Mouse (Mus musculus) left cerebral cortex, postnatal 36 days (tissue): ENCODE measurements around the gene Vmn1r210. TPM values are rescaled to one million over a fixed set of nuclear protein-coding genes. Genes with fewer than 3 reads are reported as not detected.
"Not testable (repeated sequence)": the region's sequence is repeated elsewhere in the genome, so short reads cannot be mapped to it uniquely, and the experiment has no call there.

Experiments
- DNase-seq, 2 experiments: peaks; one replicate each; pipeline ENCODE4 v3.0.0; 2021 to 2022; ENCODE audit warnings: low spot score in 2 of 2, mixed read lengths in 1 of 2
- intact Hi-C: fragments of 180-260 bp; cut with DNase I; formaldehyde crosslinking; loops from one replicate; pipeline ENCODE4 v1.15.1; 2025
- total RNA-seq, 2 experiments: library from RNA; stranded (reverse); gene quantifications; 2 replicates each; pipeline ENCODE4 v1.2.3; 2021

Gene Vmn1r210
- not detected for total RNA-seq

GRCm38 (mm10) chr13:22831248-22831647 is at the start of gene Vmn1r210:
Gene Vmn1r210, minus strand, starts transcription at chr13:22831348.
- DNase-seq = no peak
- intact Hi-C loops = no loop called here

DNA sequence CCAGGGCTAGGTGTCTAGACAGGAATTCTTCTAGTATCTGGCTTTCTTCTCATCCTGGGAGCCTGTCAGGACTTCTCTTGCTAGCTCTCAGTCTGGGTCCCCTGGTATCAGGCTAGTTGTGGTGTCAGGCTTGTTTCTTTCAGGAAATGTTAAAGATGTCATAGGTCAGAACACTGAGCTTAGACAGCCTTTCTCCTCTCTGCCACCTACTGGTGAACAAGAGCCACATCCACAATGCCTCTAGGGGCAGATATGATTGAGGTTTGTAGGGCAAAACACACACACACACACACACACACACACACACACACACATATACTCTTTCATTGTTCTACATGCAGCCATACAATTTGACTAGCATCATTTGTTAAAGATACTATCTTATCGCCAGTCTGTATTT is 48.1 kb upstream of the Vmn1r210 start:
- intact Hi-C loops = no loop called here
- no peak for DNase-seq

GRCm38 (mm10) chr13:22857461-22857860 is 26.3 kb upstream of the Vmn1r210 start, which contains the start of gene Vmn1r211:
Gene Vmn1r211, minus strand, starts transcription at chr13:22857561.
- DNase-seq = no peak
- intact Hi-C loops = no loop called here

- no peak for DNase-seq
- intact Hi-C loops = no loop called here
Measured at GRCm38 (mm10) chr13:22854760-22855159, 23.6 kb upstream of the Vmn1r210 start.

GRCm38 (mm10) chr13:22846798-22847197 is 15.7 kb upstream of the Vmn1r210 start:
- DNase-seq = peak in 1 of 2 experiments; percentile 11
- intact Hi-C loops = no loop called here

GRCm38 (mm10) chr13:22844304-22844703 is 13.2 kb upstream of the Vmn1r210 start:
- intact Hi-C loops, DNase-seq: not testable (repeated sequence)

DNA sequence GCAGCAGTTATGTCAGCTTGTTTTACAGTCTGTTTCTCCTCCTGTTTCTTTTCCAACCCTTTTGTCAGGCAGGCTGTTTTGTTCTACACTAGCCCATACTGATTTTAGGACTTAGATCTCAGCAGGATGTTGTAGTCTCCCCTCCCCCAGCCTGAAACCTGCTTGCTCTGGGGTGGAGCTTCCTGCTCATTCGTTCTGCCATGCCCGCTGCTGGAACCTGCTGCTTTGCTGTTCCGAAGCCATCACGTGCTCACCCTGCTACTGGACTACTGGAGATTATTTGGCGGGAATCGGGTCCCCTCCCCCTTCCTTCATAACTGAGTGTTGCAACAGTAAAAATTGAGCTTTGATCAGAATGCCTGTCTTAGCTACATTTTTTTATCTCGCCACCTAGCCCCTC is 1.8 kb downstream of the Vmn1r210 start:
- intact Hi-C loops, DNase-seq: not testable (repeated sequence)

DNA sequence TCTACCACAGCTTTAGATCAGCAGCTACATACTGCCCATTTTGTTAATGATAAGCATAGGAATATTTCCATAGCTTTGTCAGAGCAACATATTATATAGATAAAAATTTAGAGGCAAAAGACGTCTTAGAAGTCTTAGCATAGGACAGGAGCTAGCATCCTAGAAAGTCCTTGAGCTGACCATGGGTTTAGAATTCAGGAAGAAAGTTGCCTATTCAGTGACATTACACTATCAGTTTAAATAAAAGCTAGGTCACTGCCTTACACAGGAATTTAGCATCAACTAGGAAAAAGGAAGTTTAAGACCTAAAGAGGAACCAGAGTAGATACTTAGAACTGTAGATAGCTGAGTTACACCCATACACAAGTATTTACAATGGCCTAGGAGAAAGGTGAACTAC is 9.5 kb downstream of the Vmn1r210 start:
- intact Hi-C loops, DNase-seq: not testable (repeated sequence)

GRCm38 (mm10) chr13:22809582-22809981 is 21.6 kb downstream of the Vmn1r210 start, which contains the start of gene Vmn1r209:
Gene Vmn1r209, minus strand, starts transcription at chr13:22809682.
- DNase-seq, intact Hi-C loops: not testable (repeated sequence)

DNA sequence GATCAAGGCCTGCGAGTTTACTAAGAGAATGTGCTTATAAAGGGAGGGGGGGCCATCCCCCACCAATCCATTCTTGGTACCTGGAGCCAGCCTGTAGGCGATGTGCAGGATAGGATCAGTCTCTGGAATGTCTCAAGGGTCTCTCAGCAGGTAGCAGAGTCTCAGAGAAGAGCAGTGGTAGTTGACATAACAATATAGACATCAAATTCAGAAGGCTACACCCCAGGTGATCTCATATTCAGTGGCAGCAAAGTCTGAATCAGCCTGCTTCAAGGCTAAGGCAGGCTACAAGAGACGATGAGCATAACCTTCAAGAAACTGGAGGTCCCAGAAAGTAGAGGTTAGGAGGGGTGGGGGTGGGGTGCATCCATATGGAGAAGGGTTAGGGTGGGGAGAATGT is 43.1 kb downstream of the Vmn1r210 start:
- DNase-seq, intact Hi-C loops: not testable (repeated sequence)

GRCm38 (mm10) chr13:22784159-22784558 is 47.0 kb downstream of the Vmn1r210 start:
- intact Hi-C loops, DNase-seq: not testable (repeated sequence)

GRCm38 (mm10) chr13:22777300-22777699 is 53.8 kb downstream of the Vmn1r210 start, which contains the start of gene Vmn1r208:
Gene Vmn1r208, minus strand, starts transcription at chr13:22777400.
- intact Hi-C loops, DNase-seq: not testable (repeated sequence)

Other genes starting within 250 kb of the Vmn1r210 start
- gene Vmn1r205, start 238.3 kb downstream of the Vmn1r210 start, total RNA-seq = not detected
- under 1 TPM in 1 of 2 experiments, not detected in 1; 0.32 TPM for gene Vmn1r206, start 207.1 kb downstream of the Vmn1r210 start, total RNA-seq
- gene Vmn1r207-ps, start 101.7 kb downstream of the Vmn1r210 start, total RNA-seq = under 1 TPM; 0.07 to 0.16 TPM
- not detected for gene Vmn1r208, start 53.9 kb downstream of the Vmn1r210 start, total RNA-seq
- not detected for gene Vmn1r209, start 21.7 kb downstream of the Vmn1r210 start, total RNA-seq
- gene Vmn1r211, start 26.2 kb upstream of the Vmn1r210 start, total RNA-seq = not detected
- gene Vmn1r212, start 52.9 kb upstream of the Vmn1r210 start, total RNA-seq = not detected
- gene Vmn1r213, start 176.3 kb upstream of the Vmn1r210 start, total RNA-seq = not detected
- not detected for gene Vmn1r214, start 199.1 kb upstream of the Vmn1r210 start, total RNA-seq
- not detected for gene Vmn1r215, start 236.7 kb upstream of the Vmn1r210 start, total RNA-seq